Mouse (Mus musculus) gastrocnemius, adult 8-10 months (tissue): ENCODE results near the gene Tfdp1. TPM values are rescaled to one million over a fixed set of nuclear protein-coding genes. Genes with fewer than 3 reads are reported as not detected.

Experiments used
- DNase-seq, 2 experiments: peaks; one replicate each; pipeline ENCODE4 v3.0.0; 2022; ENCODE audit warnings: low spot score in 2 of 2
- total RNA-seq, 4 experiments: library from RNA; stranded (reverse); gene quantifications; 2 replicates each; pipeline ENCODE4 v1.2.4; 2022

Tfdp1 gene
- total RNA-seq, 4 experiments from 2014 or later: 49.4 to 70.8 (median 63.2) TPM

- peak; percentile 41 to 47 for DNase-seq
Measured at GRCm38 (mm10) chr8:13415879-13416278, 77.3 kb downstream of the Tfdp1 start.

- DNase-seq: no peak
Measured at GRCm38 (mm10) chr8:13419111-13419639, 80.6 kb downstream of the Tfdp1 start.

GRCm38 (mm10) chr8:13420970-13421369 lies 82.4 kb downstream of the Tfdp1 start:
- DNase-seq: no peak

GRCm38 (mm10) chr8:13427351-13427750 lies 88.8 kb downstream of the Tfdp1 start:
- no peak for DNase-seq

Other genes starting within 250 kb of the Tfdp1 start
- gene Pcid2, start 233.3 kb upstream of the Tfdp1 start, total RNA-seq: 1 to 10 TPM; 6.5 to 7.6 (median 6.8) TPM
- 10 to 100 TPM; 70.4 to 74.4 (median 71.9) TPM for gene Cul4a, start 233.1 kb upstream of the Tfdp1 start, total RNA-seq
- 100 to 1,000 TPM; 405 to 451 (median 426) TPM for gene Lamp1, start 179.6 kb upstream of the Tfdp1 start, total RNA-seq
- 10 to 100 TPM in 3 of 4 experiments, 1 to 10 TPM in 1; 9.3 to 14.1 (median 11.8) TPM for gene Grtp1, start 138.1 kb upstream of the Tfdp1 start, total RNA-seq
- 10 to 100 TPM; 50.0 to 62.3 (median 56.3) TPM for gene Adprhl1, start 84.6 kb upstream of the Tfdp1 start, total RNA-seq
- 10 to 100 TPM; 80.1 to 95.6 (median 88.1) TPM for gene Dcun1d2, start 50.6 kb upstream of the Tfdp1 start, total RNA-seq
- gene Tmco3, start 50.6 kb upstream of the Tfdp1 start, total RNA-seq: 10 to 100 TPM; 12.0 to 21.5 (median 17.1) TPM
- not detected for gene Atp4b, start 58.1 kb downstream of the Tfdp1 start, total RNA-seq
- not detected for gene Grk1, start 66.3 kb downstream of the Tfdp1 start, total RNA-seq
- 1 to 10 TPM; 1.3 to 2.5 (median 2.2) TPM for gene Tmem255b, start 96.4 kb downstream of the Tfdp1 start, total RNA-seq
- 100 to 1,000 TPM in 1 of 4 experiments, 10 to 100 TPM in 3; 62.5 to 101 (median 75.1) TPM for gene Gas6, start 155.7 kb downstream of the Tfdp1 start, total RNA-seq
- not detected for gene 1700029H14Rik, start 223.7 kb downstream of the Tfdp1 start, total RNA-seq